Mouse (Mus musculus) regulatory T cell (primary cell): Measurements from ENCODE around the gene Slc44a2.

Source experiments
- in situ Hi-C: fragments of 300-600 bp; cut with MboI, MseI; formaldehyde crosslinking; loops from one replicate; pipeline ENCODE4 v1.15.1; 2025; ENCODE audit warnings: high pct_unique_total_duplicates

Gene Slc44a2

DNA sequence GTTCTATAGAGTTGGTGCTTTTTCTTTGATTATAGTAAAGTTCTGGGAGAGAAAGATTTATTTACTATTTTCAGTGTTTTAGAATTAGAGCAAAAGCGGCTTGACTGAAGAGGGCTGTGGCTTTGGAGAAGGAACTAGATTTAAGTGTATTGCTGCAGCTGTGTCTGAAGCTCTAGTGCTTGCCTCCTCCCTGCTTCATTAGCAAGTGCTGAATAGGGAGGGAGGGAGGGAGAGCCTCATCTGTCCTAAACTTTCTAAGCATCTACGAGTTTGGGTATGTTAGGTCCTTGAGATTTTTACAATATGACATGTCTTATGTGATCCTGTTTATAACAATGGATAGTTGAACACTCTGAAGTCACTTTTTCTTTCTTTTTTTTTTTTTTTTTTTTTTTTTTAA, 50.4 kb downstream of the Slc44a2 start:
- in situ Hi-C loops, result no loop called here

DNA sequence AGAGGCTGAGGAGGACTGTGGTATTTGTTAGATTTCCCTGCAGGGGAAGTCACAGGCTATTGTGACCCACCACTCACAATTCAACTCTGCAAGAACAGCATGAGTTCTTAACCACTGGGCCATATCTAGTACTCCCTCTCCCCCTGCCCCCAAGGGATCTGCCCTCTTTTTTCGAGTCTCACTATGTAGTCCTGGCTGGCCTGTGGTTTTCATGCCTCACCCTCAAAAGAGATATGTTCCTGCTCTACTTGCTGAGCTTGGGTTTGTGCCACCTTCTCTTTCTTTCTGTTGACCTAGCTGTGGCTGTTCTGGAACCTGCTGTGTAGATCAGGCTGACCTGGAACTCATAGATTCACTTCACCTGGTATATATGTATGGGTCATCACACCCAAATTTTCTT, 52.0 kb downstream of the Slc44a2 start:
- in situ Hi-C loops, result no loop called here

DNA sequence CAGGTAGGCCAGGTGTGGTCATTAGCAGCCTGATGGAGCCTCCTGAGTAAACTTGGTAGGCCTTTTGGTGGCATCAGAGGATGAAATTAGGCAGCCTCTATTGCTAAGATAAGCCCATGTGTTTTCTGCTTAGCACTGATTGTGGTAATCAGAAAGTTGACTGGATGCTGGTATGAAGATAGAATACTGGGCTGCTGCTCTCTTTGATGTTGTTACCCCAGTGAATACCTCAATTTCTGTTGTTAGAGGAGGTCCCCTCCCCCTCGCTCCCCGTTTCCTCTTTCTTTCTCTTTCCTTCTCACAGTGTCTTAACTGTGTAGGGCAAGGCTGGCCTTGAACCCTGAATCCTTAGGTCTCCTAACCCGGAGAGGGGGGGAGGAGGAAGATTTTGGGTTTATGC, 58.7 kb downstream of the Slc44a2 start:
- in situ Hi-C loops, result no loop called here

DNA sequence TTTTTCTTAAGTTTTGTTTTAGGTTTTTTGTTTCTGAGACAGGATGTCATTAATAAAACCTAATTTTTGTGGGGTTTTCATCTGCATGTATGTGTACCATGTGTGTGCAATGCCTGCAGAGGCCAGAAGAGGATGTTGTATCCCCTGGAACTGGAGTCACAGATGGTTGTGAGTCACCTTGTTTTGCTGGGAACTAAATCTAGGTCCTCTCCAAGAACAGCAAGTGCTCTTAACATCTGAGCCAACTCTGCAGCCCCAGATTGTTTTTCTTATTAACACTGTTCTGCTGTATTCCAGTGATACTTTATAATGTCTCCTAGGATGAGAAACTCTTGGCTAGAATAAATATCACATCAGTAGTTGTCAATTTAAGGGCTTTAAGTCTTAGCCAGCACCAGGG, 60.4 kb downstream of the Slc44a2 start:
- in situ Hi-C loops, result no loop called here

- in situ Hi-C loops, result no loop called here
Observed at GRCm38 (mm10) chr9:21383966-21384365, 63.5 kb downstream of the Slc44a2 start.

- in situ Hi-C loops, result loop anchor here (10.0 kb wide), 1 partner anchor 272 kb away; no protein-coding TSS in a partner anchor
Observed at GRCm38 (mm10) chr9:21392646-21393175, 72.2 kb downstream of the Slc44a2 start.

GRCm38 (mm10) chr9:21395692-21396091, 75.2 kb downstream of the Slc44a2 start:
- in situ Hi-C loops, result loop anchor here (5.0 to 10.0 kb wide), 2 partner anchors 269 to 463 kb away; no protein-coding TSS in a partner anchor

GRCm38 (mm10) chr9:21397170-21397569, 76.7 kb downstream of the Slc44a2 start:
- in situ Hi-C loops, result loop anchor here (5.0 to 10.0 kb wide), 2 partner anchors 268 to 465 kb away; no protein-coding TSS in a partner anchor

DNA sequence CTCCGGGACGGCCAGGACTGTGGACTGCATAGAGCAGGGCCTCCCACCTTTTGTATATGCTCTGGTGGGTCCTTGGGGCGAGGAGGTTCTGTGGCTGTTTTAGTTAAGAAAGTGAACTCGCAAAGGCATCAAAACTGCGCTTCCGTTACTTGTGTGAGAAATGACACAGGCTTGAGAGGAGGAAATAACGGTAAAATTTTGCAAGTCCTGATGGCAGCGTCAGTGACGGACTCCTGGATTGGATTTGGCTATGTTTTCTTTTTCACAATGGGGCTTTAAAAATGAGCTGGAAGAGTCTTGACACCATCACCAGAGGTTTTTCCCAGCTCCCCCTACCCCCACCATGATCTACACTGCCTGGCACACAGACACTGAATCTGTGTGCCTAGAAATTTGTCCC, 80.5 kb downstream of the Slc44a2 start:
- in situ Hi-C loops, result no loop called here

DNA sequence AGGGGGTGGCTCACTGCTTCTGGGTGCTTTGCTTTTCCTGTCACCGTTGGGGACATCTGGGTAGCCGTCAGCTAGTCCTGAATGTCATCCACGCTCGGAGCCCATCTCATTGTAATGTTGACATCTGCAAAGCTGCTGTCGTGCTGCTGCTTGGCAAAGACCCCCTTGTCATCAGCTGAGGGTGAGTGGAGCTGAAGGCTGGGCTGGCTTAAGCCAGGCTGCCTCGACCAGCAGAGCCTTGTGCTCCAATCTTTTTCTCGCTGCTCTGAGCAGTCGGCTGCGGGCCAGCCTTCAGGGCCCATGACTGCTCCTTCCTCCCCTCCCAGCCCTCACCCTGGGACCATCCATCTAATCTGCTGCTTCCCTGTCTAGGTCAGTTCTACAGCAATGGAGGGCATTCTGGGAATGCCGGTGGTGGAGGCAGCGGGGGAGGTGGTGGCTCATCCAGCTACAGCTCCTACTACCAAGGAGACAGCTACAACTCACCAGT, 82.3 kb downstream of the Slc44a2 start:
- in situ Hi-C loops, result no loop called here

DNA sequence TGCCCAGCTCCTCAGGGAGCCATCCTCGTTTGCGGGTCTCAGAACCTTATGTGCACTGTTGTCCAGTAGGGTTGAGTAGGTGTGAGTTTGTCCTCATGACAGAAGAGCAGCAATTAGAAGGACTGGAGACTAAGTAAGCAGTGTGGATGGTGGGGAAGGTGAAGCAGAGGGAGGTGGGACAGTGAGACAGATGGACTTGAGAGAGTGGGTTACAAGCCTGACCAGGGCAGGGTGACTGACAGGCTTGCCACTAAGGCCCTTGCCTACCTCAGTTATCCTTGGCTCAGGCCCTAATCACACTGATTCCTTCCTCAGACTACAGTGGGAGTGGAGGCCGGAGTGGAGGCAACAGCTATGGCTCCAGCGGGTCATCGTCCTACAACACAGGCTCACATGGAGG, 83.2 kb downstream of the Slc44a2 start:
- in situ Hi-C loops, result no loop called here
